Mouse (Mus musculus): Measurements from ENCODE around the gene Acat3.

The Acat3 gene

DNA sequence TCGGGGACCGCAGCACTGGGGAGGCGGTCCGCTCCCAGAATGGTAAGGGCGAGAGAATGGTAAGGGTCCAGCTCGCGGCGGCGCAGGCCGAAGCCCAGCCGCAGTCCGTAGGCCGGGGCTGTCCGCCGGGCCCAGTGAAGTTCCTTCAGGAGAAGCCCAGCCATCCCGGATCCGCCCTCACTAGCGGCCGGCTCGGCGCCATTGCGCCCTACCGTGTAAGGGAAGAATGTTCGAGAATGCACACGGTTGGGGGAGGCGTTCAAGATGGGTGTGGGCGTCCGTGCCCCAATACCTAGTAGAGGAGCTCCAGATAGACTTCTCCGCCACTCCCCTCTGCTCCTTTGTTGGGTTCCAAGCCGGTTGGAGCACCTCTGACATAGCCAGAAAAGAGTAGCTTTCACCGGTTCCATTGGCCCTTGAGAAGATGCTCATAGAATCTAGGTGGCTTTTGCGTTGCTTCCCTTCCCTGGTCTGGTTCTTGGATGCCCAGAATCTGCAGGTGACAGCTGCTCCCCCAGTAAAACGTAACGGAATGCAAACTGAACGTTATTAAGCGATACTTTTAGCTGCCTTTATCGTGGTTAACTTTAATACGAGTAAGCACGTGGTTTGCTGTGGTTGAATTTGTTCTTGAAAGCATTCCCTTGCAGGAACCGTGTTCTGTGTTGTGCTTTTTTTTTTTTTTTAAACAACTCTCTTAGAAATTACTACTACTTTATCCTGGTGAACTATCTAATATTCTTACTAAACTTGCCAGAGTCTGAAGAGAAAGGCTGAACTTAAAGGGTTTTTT is 23.6 kb downstream of the Acat3 start:
- WGBS, result under 1% methylated on average over 40 of the region's 40 CpGs

DNA sequence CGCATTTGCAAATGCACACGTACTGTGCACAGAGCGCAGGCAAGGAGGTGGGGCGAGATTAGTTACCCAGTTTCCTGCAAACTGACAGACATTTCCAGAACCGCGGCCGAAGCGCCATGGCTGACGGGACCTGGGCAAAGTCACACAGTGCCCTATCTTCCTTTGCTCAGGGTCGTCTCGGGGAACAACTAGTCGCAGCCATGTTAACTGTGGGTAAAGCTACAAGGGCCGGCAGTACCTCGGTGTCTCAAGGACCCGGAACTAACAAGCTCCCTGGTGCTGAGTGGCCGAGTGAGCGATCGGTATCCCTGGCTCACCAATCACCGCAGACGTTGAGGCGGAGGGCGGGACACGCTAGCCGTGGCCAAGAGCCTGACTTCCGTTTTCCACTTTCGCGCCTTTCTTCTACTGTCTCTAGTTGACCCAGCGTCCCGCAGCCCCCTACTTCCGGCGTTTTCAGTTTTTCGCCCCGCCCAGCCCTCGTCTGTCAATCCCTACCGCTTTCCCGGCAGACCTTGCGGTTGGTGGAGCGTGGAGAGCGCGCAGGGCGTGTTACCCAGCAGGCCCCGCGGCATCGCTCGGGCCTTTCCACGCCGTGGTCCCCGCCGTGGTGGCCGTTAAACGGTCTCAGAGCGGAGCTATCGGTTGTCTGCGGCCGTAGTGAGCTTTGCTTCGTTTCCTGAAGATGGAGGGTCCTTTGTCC is 24.4 kb downstream of the Acat3 start, which contains the start of gene Mrpl18:
Gene Mrpl18, minus strand, starts transcription at position 465 of the 703 bp plus-strand sequence.
- under 1% methylated on average over 56 of the region's 56 CpGs for WGBS

DNA sequence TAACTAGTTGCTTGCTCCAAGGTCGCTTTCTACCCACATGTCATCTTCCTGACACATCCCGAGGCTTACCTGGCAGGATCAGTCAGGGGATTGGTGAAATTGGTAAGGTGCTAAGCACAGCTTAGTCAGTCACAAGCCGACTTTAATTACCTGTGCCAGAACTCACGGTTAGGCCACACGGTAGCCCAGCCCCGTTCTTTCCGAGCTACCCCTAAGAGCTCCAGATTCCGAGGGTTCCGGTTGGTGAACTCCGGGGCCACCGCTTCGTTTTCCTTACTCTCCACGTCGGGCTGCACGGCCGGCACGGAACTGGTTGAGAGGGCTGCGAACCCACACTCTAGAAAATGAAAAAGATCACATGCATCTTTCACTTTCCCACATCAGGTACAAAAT is 24.9 kb downstream of the Acat3 start, which contains the start of gene Tcp1:
Gene Tcp1, plus strand, starts transcription at position 214 of the 393 bp plus-strand sequence.
- under 1% methylated on average over 18 of the region's 18 CpGs for WGBS

DNA sequence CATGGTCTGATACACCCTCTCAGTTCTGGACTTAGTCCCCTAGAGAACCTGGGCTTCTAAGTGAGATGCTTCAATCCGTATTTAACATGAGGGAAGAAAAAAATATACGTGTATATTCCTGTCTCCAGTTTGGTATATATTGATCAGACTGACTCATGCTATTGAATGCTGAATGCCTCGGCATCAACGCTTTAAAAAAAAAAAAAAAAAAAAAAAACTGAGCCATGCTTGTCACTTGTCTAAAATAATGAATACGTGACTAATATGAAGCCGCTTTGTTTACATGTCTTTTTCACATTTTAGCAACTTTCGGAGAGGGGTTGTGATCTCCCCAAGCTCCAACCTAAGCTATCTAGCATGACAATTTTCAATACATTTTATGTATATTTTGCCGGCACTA is 30.0 kb downstream of the Acat3 start:
- WGBS, result 79% methylated on average over 8 of the region's 8 CpGs

DNA sequence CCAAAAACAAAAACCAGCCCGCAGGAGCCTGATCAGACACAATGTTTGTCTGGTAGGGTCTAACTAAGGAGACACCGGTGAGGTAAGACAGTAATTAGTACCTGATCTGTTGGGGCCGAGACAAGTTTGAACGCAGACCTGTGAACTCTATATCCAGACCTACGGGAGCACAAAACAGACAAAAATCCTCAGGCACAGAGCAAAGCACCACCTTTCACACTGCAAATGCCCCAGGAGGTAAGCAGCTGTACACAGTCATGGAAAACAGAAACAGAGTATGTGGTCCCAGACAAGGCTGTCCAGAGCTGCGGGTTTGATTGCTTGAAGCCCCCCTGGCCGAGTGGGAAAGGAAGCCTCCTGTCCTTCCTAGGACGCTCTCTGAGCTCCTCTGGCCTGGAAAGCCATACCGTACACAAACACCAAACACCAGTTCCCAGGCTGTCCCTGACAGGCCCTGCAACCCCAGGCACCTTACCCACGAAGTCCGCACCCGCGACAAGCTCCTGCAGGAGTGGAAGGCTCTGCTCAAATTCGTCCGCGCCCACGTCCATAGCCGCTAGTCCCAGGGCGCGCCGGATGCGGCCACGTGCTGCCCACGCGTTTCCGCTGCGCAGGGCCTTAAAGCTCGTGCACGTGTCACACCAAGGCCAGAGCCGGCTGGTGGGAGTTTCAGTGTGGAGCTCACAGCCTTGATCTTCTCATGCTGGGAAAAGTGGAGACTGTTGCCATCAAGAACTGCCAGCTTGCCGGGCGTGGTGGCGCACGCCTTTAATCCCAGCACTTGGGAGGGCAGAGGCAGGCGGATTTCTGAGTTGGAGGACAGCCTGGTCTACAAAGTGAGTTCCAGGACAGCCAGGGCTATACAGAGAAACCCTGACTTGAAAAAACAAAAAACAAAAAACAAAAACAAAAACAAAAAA is 30.8 kb downstream of the Acat3 start, which contains the start of gene Pnldc1:
Gene Pnldc1, minus strand, starts transcription at position 870 of the 920 bp plus-strand sequence.
- WGBS, result 84% methylated on average over 35 of the region's 35 CpGs

DNA sequence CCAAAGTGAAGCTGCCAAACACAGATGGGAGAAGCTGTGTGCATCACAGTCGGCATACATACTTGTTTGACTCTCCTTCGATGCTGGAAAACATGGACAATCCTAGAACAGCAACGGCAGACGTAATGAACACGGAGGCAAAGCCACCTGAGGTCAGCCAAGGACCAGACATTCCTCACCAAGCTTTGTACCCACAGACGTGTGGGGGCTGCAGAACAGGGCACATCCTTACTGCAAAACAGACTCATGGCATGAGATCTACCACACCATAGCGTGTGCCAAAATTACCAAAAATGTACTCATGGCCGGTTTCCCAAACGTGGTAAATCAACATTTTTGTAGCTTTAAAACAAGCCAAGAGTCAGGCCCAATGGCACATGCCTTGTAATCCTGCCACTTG is 34.0 kb downstream of the Acat3 start:
- WGBS, result 83% methylated on average over 9 of the region's 9 CpGs

DNA sequence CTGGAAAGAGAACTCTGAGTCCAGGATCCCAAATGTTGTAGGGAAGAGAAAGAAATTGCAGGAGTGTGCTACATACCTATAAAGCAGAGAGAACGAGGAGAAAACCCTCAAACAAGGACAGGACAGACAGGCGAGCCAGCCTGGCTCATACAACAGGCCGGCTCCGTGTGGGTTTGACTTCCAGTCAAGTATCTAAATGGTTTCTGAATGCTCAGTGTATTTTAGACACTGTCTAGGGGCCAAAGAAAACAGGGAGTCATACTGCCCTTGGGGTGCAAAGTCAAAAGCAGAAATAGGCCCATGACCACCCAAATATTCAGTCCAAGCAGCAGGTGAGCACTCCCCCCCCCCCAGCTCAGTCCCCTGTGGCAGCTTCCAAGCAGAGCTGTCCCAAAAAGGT is 34.6 kb downstream of the Acat3 start:
- 80% methylated on average over 4 of the region's 4 CpGs for WGBS

DNA sequence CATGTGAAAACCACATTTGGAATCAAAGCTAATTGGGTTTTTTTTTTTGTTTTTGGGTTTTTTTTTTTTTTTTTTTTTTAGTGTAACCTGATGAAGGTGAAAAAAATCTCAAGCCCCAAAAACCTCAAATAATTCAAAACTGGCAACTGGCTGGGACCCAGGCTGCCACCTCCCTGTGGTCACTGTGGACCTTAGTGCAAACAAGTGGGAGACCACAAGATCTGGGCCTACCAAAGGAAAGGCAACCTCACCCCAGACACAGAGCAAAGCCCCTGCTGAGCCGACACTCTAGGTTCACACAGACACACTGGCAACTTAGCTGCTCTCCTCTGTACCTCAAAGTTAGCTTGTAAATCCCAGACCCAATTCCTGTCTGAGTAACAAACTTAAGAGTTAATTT is 36.1 kb downstream of the Acat3 start:
- WGBS, result 87% methylated on average over 1 of the region's 1 CpGs

DNA sequence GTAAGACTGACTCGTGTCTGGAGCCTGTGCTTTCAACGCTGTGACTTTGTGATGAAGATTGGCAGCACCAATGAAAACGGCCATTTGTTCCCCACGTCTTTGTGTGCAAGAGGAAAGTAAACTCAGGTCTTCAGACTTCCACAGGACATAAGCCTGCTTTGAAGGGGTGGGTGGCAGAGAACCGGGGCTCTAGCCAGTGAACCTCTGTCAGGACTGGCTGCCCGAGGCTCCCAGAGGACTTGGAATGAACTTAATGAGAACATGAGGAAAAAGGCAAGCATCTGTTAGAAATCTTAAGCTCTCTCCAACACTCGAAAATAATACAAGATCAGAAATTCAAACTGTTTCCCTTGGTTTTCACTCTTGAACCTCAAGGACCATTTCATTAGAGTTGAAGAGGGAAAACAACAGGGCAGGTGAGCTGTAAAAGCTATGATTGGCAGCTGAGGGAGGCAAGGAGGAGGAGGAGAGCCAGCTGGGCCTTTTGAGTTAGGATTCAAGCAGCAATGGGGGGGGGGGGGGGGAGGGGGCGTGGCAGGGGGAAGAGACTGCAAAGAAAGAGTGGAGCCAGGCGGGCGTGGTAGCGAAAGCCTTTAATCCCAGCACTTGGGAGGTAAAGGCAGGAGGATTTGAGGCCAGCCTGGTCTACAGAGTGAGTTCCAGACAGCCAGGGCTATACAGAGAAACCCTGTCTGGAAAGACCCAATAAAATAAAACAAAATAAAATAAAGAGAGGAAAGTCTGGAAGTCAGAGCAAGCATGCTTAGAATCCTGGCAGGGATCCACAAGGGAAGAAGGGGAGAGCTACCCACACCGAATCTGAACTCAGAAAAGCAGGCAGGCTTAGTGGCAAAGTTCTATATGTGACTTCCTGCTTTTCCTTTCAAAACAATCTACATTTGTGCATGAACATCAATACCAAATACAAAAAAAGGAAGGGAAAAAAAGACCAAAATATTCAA is 36.7 kb downstream of the Acat3 start:
- WGBS, result 60% methylated on average over 11 of the region's 12 CpGs

DNA sequence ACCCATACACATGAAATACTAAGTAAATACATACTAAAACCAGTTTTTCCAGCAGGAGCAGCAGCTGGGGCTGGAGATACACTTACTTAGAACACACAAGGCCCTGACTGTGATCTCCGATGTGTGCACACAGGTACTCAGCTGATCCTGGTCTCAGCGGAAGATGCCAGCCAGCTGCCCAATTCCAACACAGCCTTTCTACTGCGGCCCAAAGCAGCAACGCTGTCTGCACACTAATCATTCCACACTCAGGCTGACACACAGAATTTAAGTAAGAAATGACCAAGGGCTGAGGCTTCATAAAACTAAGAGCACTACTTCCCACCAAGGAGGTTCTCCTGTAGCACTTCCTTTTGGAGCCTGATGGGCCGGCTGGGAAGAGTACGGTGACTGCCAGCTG is 38.1 kb downstream of the Acat3 start:
- WGBS, result 98% methylated on average over 6 of the region's 6 CpGs

DNA sequence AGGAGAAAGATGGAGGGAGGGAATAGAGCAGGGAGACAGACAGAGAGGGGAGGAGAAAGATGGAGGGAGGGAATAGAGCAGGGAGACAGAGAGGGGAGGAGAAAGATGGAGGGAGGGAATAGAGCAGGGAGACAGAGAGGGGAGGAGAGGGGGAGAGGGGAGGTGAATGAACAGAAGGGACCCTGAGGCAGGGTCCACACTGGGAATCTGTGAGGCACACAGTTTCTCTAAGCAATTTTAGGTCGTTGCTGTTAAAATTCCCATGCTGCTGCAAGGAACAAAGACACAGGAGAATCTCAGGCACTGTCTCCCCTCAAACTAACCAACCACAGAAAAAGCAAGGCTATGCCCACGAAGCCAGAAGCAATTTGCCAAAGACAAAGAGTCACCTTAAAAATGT is 41.8 kb downstream of the Acat3 start:
- WGBS, result 20% methylated on average over 2 of the region's 2 CpGs

DNA sequence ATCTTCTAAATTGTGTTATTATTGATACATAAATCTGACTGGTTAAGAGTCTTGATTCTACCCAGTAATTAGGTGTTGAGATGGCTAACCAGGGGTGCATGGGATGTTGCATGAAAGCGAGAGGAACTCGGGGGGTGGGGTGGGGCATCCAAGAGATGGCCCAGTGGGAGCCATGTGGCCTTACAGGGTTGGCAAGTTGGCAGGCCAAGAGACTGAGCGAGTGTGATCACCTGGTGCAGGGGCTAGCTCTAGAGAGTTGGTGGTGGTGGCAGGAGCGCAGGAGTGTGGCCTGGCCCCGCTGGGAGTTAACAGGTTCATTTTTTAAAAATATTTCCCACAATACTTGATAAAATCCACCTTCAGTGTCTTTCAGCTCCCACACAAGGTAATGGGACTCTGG is 42.7 kb downstream of the Acat3 start:
- WGBS, result 89% methylated on average over 5 of the region's 5 CpGs

DNA sequence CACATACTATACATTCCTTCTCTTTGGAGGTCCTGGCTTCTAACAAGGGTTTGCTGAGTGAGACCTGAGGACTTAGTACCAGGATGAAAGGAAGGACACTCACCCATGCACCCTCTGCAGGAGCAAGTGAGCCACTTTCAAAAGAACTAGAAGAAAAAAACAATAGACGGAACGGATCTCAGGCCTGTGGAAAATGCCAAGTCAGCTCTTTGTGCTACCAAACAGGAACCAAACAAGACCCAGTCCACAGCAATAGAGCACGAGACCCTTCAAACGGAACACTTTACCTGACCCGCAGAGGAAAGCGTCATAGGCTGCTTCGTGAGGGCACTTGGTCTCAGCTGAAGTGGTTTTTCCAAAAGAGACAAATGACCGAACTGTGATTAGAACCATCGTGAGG is 48.4 kb downstream of the Acat3 start:
- WGBS, result 84% methylated on average over 9 of the region's 9 CpGs

DNA sequence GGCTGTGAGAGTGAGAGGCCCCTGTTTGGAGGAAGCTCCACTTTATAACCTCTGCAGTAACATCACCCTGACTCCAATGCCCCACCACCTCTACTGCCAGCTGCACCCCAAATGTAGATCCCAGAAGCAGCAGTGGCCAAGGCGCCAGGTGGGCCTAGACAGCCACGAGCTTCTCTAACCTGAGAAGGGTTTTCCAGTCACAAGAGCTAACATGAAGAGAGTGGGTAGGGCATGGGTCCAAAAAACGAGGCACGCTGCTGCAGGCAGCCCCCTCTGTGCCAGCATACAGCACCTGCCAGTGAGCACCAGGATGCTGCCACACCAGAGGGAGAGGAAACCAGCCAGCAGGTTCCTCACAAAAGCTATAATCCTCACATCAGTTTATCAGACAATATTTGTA is 49.3 kb downstream of the Acat3 start:
- 57% methylated on average over 4 of the region's 4 CpGs for WGBS

DNA sequence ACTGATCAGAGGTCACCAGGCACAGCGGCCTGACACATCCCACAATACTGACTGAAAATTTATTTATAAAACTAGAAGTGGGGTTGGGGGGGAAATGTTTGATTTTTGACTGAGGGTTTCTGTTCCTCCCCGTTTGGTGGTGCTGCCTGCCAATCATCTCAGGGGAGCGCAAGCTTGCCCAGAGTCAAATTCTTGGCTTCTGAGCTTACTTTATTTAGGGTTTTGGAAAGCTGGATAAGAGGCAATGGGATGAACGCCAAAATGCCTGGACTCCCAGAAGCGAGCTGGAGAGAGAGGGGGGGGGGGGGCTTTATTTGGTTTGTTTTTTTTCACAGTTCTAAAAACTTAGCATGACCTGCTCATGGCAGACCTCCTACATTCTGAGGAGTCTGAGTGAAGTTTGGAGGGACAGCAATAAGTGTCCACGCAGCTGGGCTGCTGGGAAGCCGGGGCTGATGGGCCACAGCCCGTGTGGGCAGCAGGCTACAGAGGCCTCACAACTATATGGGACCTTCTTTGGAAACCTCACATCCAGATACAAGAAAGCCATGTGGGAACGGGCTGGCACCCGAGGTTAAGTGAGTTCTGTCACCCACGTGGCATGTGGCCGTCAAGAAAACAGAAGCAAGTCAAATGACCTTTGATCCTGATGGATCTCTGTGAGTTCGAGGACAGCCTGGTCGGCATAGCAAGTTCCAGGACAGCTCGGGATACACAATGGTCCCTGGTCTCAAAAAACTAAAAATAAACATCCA is 53.2 kb downstream of the Acat3 start:
- 80% methylated on average over 15 of the region's 15 CpGs for WGBS

DNA sequence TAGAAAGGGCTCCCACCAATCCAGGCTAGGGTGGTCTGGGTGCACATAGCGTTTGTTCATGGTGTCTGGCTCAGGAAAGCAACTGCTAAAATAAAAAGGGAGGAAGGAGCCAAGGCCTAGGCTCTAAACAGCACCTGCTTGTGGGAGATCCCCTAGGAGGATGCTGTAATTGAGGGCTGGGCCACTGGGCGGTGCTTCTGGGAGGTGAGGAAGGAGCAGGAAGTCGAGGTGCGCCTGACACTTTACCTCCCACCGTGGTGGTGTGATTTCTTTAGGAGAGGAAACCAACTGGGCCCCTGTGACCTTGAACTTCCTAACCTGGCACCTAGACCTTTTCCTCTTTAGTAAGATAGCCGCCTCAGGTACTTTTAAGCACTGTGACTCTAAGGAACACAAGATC is 53.8 kb downstream of the Acat3 start:
- WGBS, result 63% methylated on average over 6 of the region's 6 CpGs

DNA sequence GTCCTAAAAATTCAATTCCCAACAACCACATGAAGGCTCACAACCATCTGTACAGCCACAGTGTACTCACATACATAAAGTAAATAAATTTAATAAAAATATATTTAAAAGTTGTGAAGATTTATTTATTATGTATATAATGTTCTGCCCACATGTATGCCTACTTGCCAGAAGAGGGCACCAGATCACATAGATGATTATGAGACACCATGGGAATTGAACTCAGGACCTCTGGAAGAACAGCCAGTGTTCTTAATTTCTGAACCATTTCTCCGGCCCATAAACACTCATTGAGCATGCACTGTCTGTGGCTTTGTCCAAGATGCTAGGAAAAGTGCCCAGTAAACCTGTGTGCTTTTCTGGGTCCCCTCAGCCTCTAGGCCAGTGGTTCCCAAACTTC is 59.2 kb downstream of the Acat3 start:
- 88% methylated on average over 1 of the region's 1 CpGs for WGBS

DNA sequence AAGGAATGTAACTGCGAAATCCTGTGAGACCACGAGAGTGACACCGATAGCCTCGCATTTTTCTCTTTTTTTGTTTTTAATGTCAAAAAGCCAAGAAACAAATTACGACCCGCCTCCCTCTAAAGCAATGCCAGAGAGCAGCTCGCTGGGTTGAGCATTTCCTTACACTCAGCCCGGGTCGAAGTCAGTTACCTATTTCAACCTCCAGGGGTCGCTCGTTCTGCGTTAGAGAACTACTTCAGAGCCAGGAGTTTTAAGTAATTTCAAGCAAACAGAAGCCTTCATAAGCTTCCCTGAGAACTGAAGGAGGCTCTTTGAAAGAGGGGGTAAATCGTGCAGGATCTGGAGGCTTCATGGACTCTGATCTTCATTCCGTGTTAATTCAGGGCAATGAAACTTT is 60.2 kb downstream of the Acat3 start:
- WGBS, result under 1% methylated on average over 14 of the region's 14 CpGs

DNA sequence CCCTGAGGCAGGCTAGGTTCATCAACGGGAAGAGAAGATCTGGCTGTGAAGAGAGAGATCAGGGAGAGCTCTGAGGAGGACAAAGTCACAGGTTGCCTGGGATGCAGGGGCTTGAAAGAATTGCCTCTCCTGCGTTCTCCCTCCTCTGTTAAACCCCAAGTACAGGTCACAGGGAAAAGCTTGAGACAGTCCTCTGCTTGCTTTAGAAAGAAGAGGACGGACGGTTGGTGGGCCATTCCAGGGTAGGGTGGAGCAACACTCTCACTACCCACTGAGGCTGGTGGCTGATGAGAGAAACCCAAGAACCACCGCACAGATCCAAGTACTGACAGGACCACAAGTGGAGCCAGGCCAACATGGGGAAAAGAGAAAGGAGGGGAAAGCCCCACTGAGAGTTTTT is 64.7 kb downstream of the Acat3 start, which contains the start of gene Mrgprh:
Gene Mrgprh, plus strand, starts transcription at position 301 of the 400 bp plus-strand sequence.
- 88% methylated on average over 5 of the region's 5 CpGs for WGBS
